Mouse (Mus musculus) layer of hippocampus, adult 9-11 months (tissue): ENCODE data around the gene Slc39a7.
"Not testable (repeated sequence)": the region's sequence is repeated elsewhere in the genome, so short reads cannot be mapped to it uniquely, and the experiment has no call there.

Experiments used
- DNase-seq: peaks from one replicate; pipeline ENCODE4 v3.0.0; 2022

The Slc39a7 gene

GRCm38 (mm10) chr17:34029890-34030595 lies 1.4 kb downstream of the Slc39a7 start:
- DNase-seq: no peak

- no peak for DNase-seq
Observed at GRCm38 (mm10) chr17:34029150-34029889, 2.2 kb downstream of the Slc39a7 start.

GRCm38 (mm10) chr17:34028501-34029149 lies 2.9 kb downstream of the Slc39a7 start:
- no peak for DNase-seq

- peak; percentile 96 for DNase-seq
Observed at GRCm38 (mm10) chr17:34027656-34028223, 3.7 kb downstream of the Slc39a7 start, which contains the start of gene H2-Ke6. TSS of gene H2-Ke6 (minus strand) at chr17:34028060.

GRCm38 (mm10) chr17:34026917-34027655 lies 4.4 kb downstream of the Slc39a7 start:
- peak; percentile 48 for DNase-seq

GRCm38 (mm10) chr17:34026221-34026620 lies 5.3 kb downstream of the Slc39a7 start:
- no peak for DNase-seq

GRCm38 (mm10) chr17:34025756-34026151 lies 5.7 kb downstream of the Slc39a7 start:
- no peak for DNase-seq

GRCm38 (mm10) chr17:34024861-34025755 lies 6.4 kb downstream of the Slc39a7 start:
- no peak for DNase-seq

- DNase-seq: peak; percentile 86
Observed at GRCm38 (mm10) chr17:34024317-34024821, 7.1 kb downstream of the Slc39a7 start, which contains the start of gene Ring1. TSS of gene Ring1 (minus strand) at chr17:34024680.

- no peak for DNase-seq
Observed at GRCm38 (mm10) chr17:34023678-34024077, 7.8 kb downstream of the Slc39a7 start.

- DNase-seq: no peak
Observed at GRCm38 (mm10) chr17:34022987-34023386, 8.5 kb downstream of the Slc39a7 start.

- no peak for DNase-seq
Observed at GRCm38 (mm10) chr17:34022414-34022783, 9.1 kb downstream of the Slc39a7 start.

GRCm38 (mm10) chr17:34021539-34022413 lies 9.7 kb downstream of the Slc39a7 start:
- DNase-seq: no peak

GRCm38 (mm10) chr17:34013436-34013835 lies 18.0 kb downstream of the Slc39a7 start:
- no peak for DNase-seq

- no peak for DNase-seq
Observed at GRCm38 (mm10) chr17:34010156-34010555, 21.3 kb downstream of the Slc39a7 start.

GRCm38 (mm10) chr17:34006570-34006969 lies 24.9 kb downstream of the Slc39a7 start:
- DNase-seq: no peak

- no peak for DNase-seq
Observed at GRCm38 (mm10) chr17:34003426-34003825, 28.1 kb downstream of the Slc39a7 start.

- DNase-seq: not testable (repeated sequence)
Observed at GRCm38 (mm10) chr17:34000796-34001195, 30.7 kb downstream of the Slc39a7 start.

GRCm38 (mm10) chr17:34000150-34000537 lies 31.3 kb downstream of the Slc39a7 start, which contains the start of gene H2-K1:
TSS of gene H2-K1 (minus strand) at chr17:34000347.
- DNase-seq: peak; percentile 90
